Mouse (Mus musculus): Measurements from ENCODE around the gene Vkorc1l1. TPM values are rescaled to one million over a fixed set of nuclear protein-coding genes. Genes with fewer than 3 reads are reported as not detected.
A peak's percentile ranks its signal among the peaks of the same experiment; 100 is the strongest.

The Vkorc1l1 gene
- total RNA-seq, 2 experiments from 2014 or later: 37.9 to 69.6 TPM

GRCm38 (mm10) chr5:129997700-129998099 is 55.9 kb downstream of the Vkorc1l1 start:
- no peak for ATAC-seq (replicated peaks; ENCODE audit: low FRiP score, poor library complexity, severe bottlenecking)

GRCm38 (mm10) chr5:129999097-129999496 is 57.3 kb downstream of the Vkorc1l1 start:
- peak; percentile 77 for ATAC-seq (replicated peaks; ENCODE audit: low FRiP score, poor library complexity, severe bottlenecking)

- ATAC-seq (replicated peaks; ENCODE audit: low FRiP score, poor library complexity, severe bottlenecking): no peak
These were observed 59.0 kb downstream of the Vkorc1l1 start for GRCm38 (mm10) chr5:130000735-130001134.

- no peak for ATAC-seq (replicated peaks; ENCODE audit: low FRiP score, poor library complexity, severe bottlenecking)
These were observed 59.7 kb downstream of the Vkorc1l1 start for GRCm38 (mm10) chr5:130001356-130001987.

- peak; percentile 76 for ATAC-seq (replicated peaks; ENCODE audit: low FRiP score, poor library complexity, severe bottlenecking)
These were observed 60.8 kb downstream of the Vkorc1l1 start, which contains the start of gene Gusb for GRCm38 (mm10) chr5:130002301-130003146. TSS of gene Gusb (minus strand) at chr5:130003049.

- no peak for ATAC-seq (replicated peaks; ENCODE audit: low FRiP score, poor library complexity, severe bottlenecking)
These were observed 61.5 kb downstream of the Vkorc1l1 start for GRCm38 (mm10) chr5:130003229-130003628.

- no peak for ATAC-seq (replicated peaks; ENCODE audit: low FRiP score, poor library complexity, severe bottlenecking)
These were observed 65.6 kb downstream of the Vkorc1l1 start for GRCm38 (mm10) chr5:130007344-130007743.

- ATAC-seq (replicated peaks; ENCODE audit: low FRiP score, poor library complexity, severe bottlenecking): no peak
These were observed 66.3 kb downstream of the Vkorc1l1 start for GRCm38 (mm10) chr5:130008034-130008590.

GRCm38 (mm10) chr5:130009784-130010183 is 68.0 kb downstream of the Vkorc1l1 start:
- ATAC-seq (replicated peaks; ENCODE audit: low FRiP score, poor library complexity, severe bottlenecking): no peak

- no peak for ATAC-seq (replicated peaks; ENCODE audit: low FRiP score, poor library complexity, severe bottlenecking)
These were observed 69.2 kb downstream of the Vkorc1l1 start for GRCm38 (mm10) chr5:130010961-130011360.

GRCm38 (mm10) chr5:130015104-130015503 is 73.3 kb downstream of the Vkorc1l1 start:
- no peak for ATAC-seq (replicated peaks; ENCODE audit: low FRiP score, poor library complexity, severe bottlenecking)

GRCm38 (mm10) chr5:130019461-130019860 is 77.7 kb downstream of the Vkorc1l1 start:
- no peak for ATAC-seq (replicated peaks; ENCODE audit: low FRiP score, poor library complexity, severe bottlenecking)

- no peak for ATAC-seq (replicated peaks; ENCODE audit: low FRiP score, poor library complexity, severe bottlenecking)
These were observed 79.7 kb downstream of the Vkorc1l1 start for GRCm38 (mm10) chr5:130021361-130021966.

- ATAC-seq (replicated peaks; ENCODE audit: low FRiP score, poor library complexity, severe bottlenecking): no peak
These were observed 80.6 kb downstream of the Vkorc1l1 start for GRCm38 (mm10) chr5:130022366-130022765.

GRCm38 (mm10) chr5:130023067-130023766 is 81.4 kb downstream of the Vkorc1l1 start:
- ATAC-seq (replicated peaks; ENCODE audit: low FRiP score, poor library complexity, severe bottlenecking): no peak

GRCm38 (mm10) chr5:130023767-130024539 is 82.2 kb downstream of the Vkorc1l1 start:
- peak; percentile 90 for ATAC-seq (replicated peaks; ENCODE audit: low FRiP score, poor library complexity, severe bottlenecking)

GRCm38 (mm10) chr5:130027134-130027533 is 85.4 kb downstream of the Vkorc1l1 start:
- ATAC-seq (replicated peaks; ENCODE audit: low FRiP score, poor library complexity, severe bottlenecking): no peak

- ATAC-seq (replicated peaks; ENCODE audit: low FRiP score, poor library complexity, severe bottlenecking): no peak
These were observed 85.9 kb downstream of the Vkorc1l1 start for GRCm38 (mm10) chr5:130027696-130028095.

Data from erythroid progenitor cell, adult 5-6 weeks (primary cell).